8 mouse cellular contexts compared by ENCODE assay signal in genomic region chr13:104816635-104817571, GRCm38 (mm10). TPM values are rescaled to one million over a fixed set of nuclear protein-coding genes. Genes with fewer than 3 reads are reported as not detected.
DNase-seq lines count a peak whose midpoint lies in the region; ATAC-seq and TF ChIP-seq lines count a peak whose summit lies in the region.

Gene Cwc27 (minus strand): TSS chr13:104817142.

- peak within 1 kb of the TSS; percentile 54 for H3K4me2 ChIP-seq in forebrain, embryonic 14.5 days (ENCODE audit: low read length)
- peak within 1 kb of the TSS; percentile 81 for H3K4me2 ChIP-seq in neural tube, embryonic 15.5 days

- no peak for TF ChIP-seq CTCF in ES-Bruce4 (IDR thresholded peaks at IDR 0.05; ENCODE audit: low read depth, low read length)

- 0 out of 2 replicates have a peak, but pooled peaks have one; percentile 25 for TF ChIP-seq EP300 in ES-Bruce4 (IDR thresholded peaks at IDR 0.05; ENCODE audit: insufficient read depth, low read depth, low read length)

- intact Hi-C loops in heart, postnatal 14 days (cut with DNase I), result loop anchor here (5.0 kb wide), 1 partner anchor 235 kb away; the partner anchor contains the start of gene Rgs7bp

- no peaks in the 10 kb centered on the region; the same call in 1 of the 2 replicates for H3K36me3 ChIP-seq in ES-Bruce4 (ENCODE audit: control insufficient read depth, insufficient read depth, low read length, poor library complexity, severe bottlenecking)
- H3K36me3 ChIP-seq in forebrain, embryonic 14.5 days (ENCODE audit: control insufficient read depth, insufficient read depth, low read length), result 0 out of 2 replicates have a peak, but pooled peaks cover 3% of the 10 kb centered on the region
- H3K36me3 ChIP-seq in neural tube, embryonic 15.5 days, result no peaks in the 10 kb centered on the region

- peak within 1 kb of the TSS; percentile 76 for H3K4me3 ChIP-seq in ES-Bruce4 (ENCODE audit: low read depth, low read length)
- H3K4me3 ChIP-seq in forebrain, embryonic 14.5 days (ENCODE audit: low read depth, low read length), result peak within 1 kb of the TSS; percentile 66
- H3K4me3 ChIP-seq in neural tube, embryonic 15.5 days (replicated peaks), result peak within 1 kb of the TSS; percentile 86

- peak; percentile 93 for ATAC-seq in cerebellum, adult (ENCODE audit: insufficient number of reproducible peaks, low FRiP score, low TSS enrichment)
- ATAC-seq in forebrain, embryonic 14.5 days, result peak; percentile 98
- peak; percentile 96 for ATAC-seq in neural tube, embryonic 15.5 days (ENCODE audit: low FRiP score)

- no peaks in the 10 kb centered on the region for H3K27me3 ChIP-seq in ES-Bruce4 (ENCODE audit: control insufficient read depth, insufficient read depth, low read length, poor library complexity, severe bottlenecking)
- no peaks in the 10 kb centered on the region for H3K27me3 ChIP-seq in forebrain, embryonic 14.5 days (replicated peaks; ENCODE audit: control insufficient read depth, insufficient read depth, low read length)
- H3K27me3 ChIP-seq in neural tube, embryonic 15.5 days (replicated peaks), result no peaks in the 10 kb centered on the region

- no peaks in the 10 kb centered on the region for H3K4me1 ChIP-seq in ES-Bruce4 (ENCODE audit: control insufficient read depth, insufficient read depth, low read length)
- H3K4me1 ChIP-seq in forebrain, embryonic 14.5 days (ENCODE audit: control insufficient read depth, insufficient read depth, low read length), result peaks cover 15% of the 10 kb centered on the region
- H3K4me1 ChIP-seq in neural tube, embryonic 15.5 days, result peaks cover 20% of the 10 kb centered on the region

- under 1% methylated on average over 50 of the region's 50 CpGs for WGBS in forebrain, embryonic 14.5 days
- under 1% methylated on average over 50 of the region's 50 CpGs for WGBS in neural tube, embryonic 15.5 days

- no peak within 1 kb of the TSS; the same call in 1 of the 2 replicates for H3K27ac ChIP-seq in ES-Bruce4 (ENCODE audit: insufficient read depth, low read length)
- peak within 1 kb of the TSS; percentile 49 for H3K27ac ChIP-seq in forebrain, embryonic 14.5 days (ENCODE audit: low read depth, low read length)
- H3K27ac ChIP-seq in neural tube, embryonic 15.5 days (replicated peaks), result peak within 1 kb of the TSS; percentile 85

- no peaks in the 10 kb centered on the region for H3K9me3 ChIP-seq in ES-Bruce4 (replicated peaks; ENCODE audit: control insufficient read depth, insufficient read depth, low read length, poor library complexity, severe bottlenecking)
- no peaks in the 10 kb centered on the region for H3K9me3 ChIP-seq in forebrain, embryonic 14.5 days (replicated peaks; ENCODE audit: control insufficient read depth, low read length)
- no peaks in the 10 kb centered on the region for H3K9me3 ChIP-seq in neural tube, embryonic 15.5 days (replicated peaks)

- peak within 1 kb of the TSS; percentile 70 for H3K9ac ChIP-seq in ES-Bruce4 (ENCODE audit: low read depth, poor library complexity, severe bottlenecking)
- H3K9ac ChIP-seq in forebrain, embryonic 14.5 days (ENCODE audit: low read length), result peak within 1 kb of the TSS; percentile 73
- peak within 1 kb of the TSS; percentile 85 for H3K9ac ChIP-seq in neural tube, embryonic 15.5 days (replicated peaks)

- no peak for TF ChIP-seq POLR2A in ES-Bruce4 (IDR thresholded peaks at IDR 0.05; ENCODE audit: insufficient read depth, low read length)

- DNase-seq in forebrain, embryonic 14.5 days (ENCODE audit: low spot score), result peak; percentile 88
- peak; percentile 83 to 84 for DNase-seq in heart, postnatal 14 days
- peak; percentile 81 for DNase-seq in layer of hippocampus, adult 11-12 months (ENCODE audit: low spot score)
- DNase-seq in lung, adult 18-20 months, result peak; percentile 71 to 79
- peak; percentile 79 for DNase-seq in testis, postnatal 14 days (ENCODE audit: low spot score)

RNA-seq across cellular contexts. Expression of gene Cwc27, which starts in this region (rescaled TPM):
- polyA plus RNA-seq in ES-Bruce4 (2011; ENCODE audit: insufficient read depth, insufficient read length, low read depth, missing spikeins), result 41.0 and 45.2 TPM in 2 replicates
- 21.5 and 25.5 TPM in 2 replicates for polyA plus RNA-seq in forebrain, embryonic 14.5 days (2014; fragmentation: Nextera tagmentation; extraction: Ambion mirVana)
- 10 to 100 TPM; 17.1 to 17.3 TPM for total RNA-seq in heart, postnatal 14 days (2021)
- 23.4 and 24.1 TPM in 2 replicates for polyA plus RNA-seq in neural tube, embryonic 15.5 days (2015; fragmentation: Nextera tagmentation; extraction: Ambion mirVana)
